Mouse (Mus musculus) liver, postnatal 0 days (tissue): ENCODE data around the gene Psma3.

ENCODE experiments used
- CTCF ChIP-seq: sonication (generic); IDR thresholded peaks from 2 replicates; pipeline ENCODE4 v1.5.1; 2016; ENCODE audit warnings: antibody characterized with exemption, low read depth
- EP300 ChIP-seq: IDR thresholded peaks from 2 replicates; pipeline ENCODE4 v1.6.1; 2016; ENCODE audit warnings: antibody characterized with exemption, low read depth, mild to moderate bottlenecking

GRCm38 (mm10) chr12:70999423-70999903 lies 25.0 kb downstream of the Psma3 start:
- TF ChIP-seq EP300 (peak; percentile 42; the same call in 1 of the 2 replicates), CTCF (no peak)
